Comparison of ENCODE assay signal across 17 mouse cellular contexts in the genomic region with DNA sequence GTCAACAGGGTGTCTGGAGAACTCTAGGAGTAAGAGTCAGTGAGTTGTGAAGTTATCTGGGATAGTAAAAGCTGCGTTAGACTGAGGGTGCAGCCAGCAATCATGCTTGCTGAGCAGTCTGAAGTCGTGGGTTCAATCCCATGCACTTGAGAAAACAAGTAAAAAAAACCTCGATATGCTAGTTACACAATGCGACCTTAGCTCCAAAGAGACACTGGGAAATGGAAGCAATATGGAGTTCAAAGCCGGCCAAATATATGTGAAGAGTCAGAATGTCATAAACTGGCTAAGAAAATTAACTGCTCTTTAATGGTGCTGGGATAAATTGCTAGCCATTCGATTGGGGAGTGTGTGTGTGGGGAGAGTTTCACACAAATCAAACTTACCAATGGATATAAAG.
"Had no signal": no experiment of that assay in that cellular context is flagged by ENCODE, and none has a peak within 500 bp of the region (broad histone marks: within the 10 kb centered on the region; RNA-seq: fewer than 3 reads in every experiment).

No protein-coding gene starts in this region.

- ATAC-seq: liver, postnatal 0 days; lung, postnatal 0 days; midbrain, embryonic 13.5 days had no signal

- H3K4me3 ChIP-seq: kidney, embryonic 15.5 days; left cerebral cortex, adult 2 months; limb, embryonic 12.5 days; limb, embryonic 15.5 days; midbrain, embryonic 13.5 days had no signal

- H3K36me3 ChIP-seq: kidney, embryonic 15.5 days; limb, embryonic 12.5 days; limb, embryonic 15.5 days; midbrain, embryonic 13.5 days had no signal

- H3K27me3 ChIP-seq: kidney, embryonic 15.5 days; limb, embryonic 12.5 days; limb, embryonic 15.5 days; midbrain, embryonic 13.5 days had no signal

- H3K27ac ChIP-seq: left cerebral cortex, adult 2 months; limb, embryonic 12.5 days; limb, embryonic 15.5 days; liver, embryonic 14.5 days; macrophage; midbrain, embryonic 13.5 days had no signal

- DNase-seq: kidney, postnatal 10 days; kidney, postnatal 36 days; layer of hippocampus, postnatal 36 days; left cerebral cortex, postnatal 4 days; liver, postnatal 0 days; lung, embryonic 14.5 days; thymus, adult 18-20 months; thymus, postnatal 36 days had no signal

- H3K9me3 ChIP-seq: kidney, embryonic 15.5 days; limb, embryonic 12.5 days; limb, embryonic 15.5 days; midbrain, embryonic 13.5 days had no signal

- H3K4me2 ChIP-seq: kidney, embryonic 15.5 days; limb, embryonic 12.5 days; limb, embryonic 15.5 days; liver, embryonic 11.5 days; lung, embryonic 14.5 days; midbrain, embryonic 13.5 days had no signal

- H3K9ac ChIP-seq: kidney, embryonic 15.5 days; limb, embryonic 12.5 days; limb, embryonic 15.5 days; liver, embryonic 14.5 days; liver, postnatal 0 days; lung, embryonic 14.5 days; midbrain, embryonic 13.5 days had no signal
